Mouse (Mus musculus) ZHBTc4 (cell line): Measurements from ENCODE around the gene Adam6a.
"Not testable (repeated sequence)": the region's sequence is repeated elsewhere in the genome, so short reads cannot be mapped to it uniquely, and the experiment has no call there.

Experiments used
- DNase-seq: peaks from one replicate; pipeline ENCODE4 v3.0.0-alpha.2; 2011; ENCODE audit warnings: low read depth, low spot score

Gene Adam6a

DNA sequence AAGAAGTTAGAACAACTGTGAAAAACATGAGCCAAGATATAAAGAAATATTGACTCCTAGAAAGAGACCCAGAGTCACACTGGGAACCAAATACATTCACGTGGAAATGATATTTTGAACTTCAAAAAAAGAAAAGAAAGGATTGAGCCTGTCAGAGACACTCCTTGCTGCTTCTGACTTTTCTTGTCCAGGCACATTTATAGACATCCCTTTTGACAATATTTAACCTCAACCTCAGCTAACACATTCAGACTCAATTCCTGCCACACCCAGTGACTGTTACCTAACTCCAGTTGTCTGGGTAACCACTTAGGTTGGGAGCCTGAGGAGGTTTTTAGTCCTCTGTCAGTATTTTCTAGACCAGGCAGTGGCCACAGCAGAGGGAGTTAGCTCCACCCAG lies at the start of gene Adam6a:
Gene Adam6a (plus strand): TSS at position 301 of the 400 bp plus-strand sequence.
- DNase-seq: not testable (repeated sequence)

GRCm38 (mm10) chr12:113525901-113526300 lies 17.8 kb upstream of the Adam6a start:
- no peak for DNase-seq

DNA sequence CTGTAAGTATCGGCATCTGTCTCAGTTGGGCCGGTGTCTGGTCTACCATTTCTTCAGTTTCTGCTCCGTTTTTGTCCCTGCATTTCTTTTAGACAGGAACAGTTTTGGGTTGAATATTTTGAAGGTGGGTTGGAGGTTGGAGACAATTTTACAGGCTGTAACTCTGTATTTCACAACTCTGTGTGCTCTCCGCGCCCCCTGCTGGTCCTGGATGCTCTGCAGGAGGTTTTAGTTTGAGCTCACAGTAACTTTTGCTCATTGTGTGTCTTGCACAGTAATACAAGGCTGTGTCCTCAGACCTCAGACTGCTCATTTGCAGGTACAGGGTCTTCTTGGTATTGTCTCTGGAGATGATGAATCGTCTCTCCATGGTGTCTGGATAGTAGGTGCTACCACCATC lies 34.5 kb downstream of the Adam6a start:
- peak; percentile 49 for DNase-seq

DNA sequence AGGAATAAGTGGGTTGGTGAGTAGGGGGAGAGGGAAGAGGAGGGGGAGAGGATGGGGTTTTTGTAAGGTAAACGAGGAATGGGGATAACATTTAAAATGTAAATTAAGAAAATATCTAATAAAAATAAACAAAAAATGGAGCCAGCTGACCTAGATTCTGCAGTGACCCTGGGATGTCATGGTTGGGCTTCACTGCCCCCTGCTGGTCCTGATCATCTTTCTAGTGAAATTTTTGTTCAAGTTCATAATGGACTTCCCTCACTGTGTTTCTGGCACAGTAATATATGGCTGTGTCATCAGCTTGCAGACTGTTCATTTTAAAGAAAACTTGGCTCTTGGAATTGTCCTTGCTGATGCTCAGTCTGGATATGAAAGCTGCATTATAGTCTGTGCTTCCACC lies 44.3 kb downstream of the Adam6a start:
- peak; percentile 8 for DNase-seq
